Mouse (Mus musculus) kidney, adult 10 weeks (tissue): ENCODE results near the gene Dnah12. TPM values are rescaled to one million over a fixed set of nuclear protein-coding genes. Genes with fewer than 3 reads are reported as not detected.

ENCODE experiments used
- polyA plus RNA-seq: library from polyadenylated mRNA; stranded (reverse); fragments of 350-450 nt; fragmentation: Illumina TruSeq; extraction: RNeasy Lipid Tissue Mini Kit (QIAGEN cat#74804); gene quantifications from one replicate; pipeline ENCODE4 v1.2.3, GENCODE M21; 2014; ENCODE audit warnings: low read depth, low replicate concordance

Gene Dnah12
- 1.6 TPM for polyA plus RNA-seq

DNA sequence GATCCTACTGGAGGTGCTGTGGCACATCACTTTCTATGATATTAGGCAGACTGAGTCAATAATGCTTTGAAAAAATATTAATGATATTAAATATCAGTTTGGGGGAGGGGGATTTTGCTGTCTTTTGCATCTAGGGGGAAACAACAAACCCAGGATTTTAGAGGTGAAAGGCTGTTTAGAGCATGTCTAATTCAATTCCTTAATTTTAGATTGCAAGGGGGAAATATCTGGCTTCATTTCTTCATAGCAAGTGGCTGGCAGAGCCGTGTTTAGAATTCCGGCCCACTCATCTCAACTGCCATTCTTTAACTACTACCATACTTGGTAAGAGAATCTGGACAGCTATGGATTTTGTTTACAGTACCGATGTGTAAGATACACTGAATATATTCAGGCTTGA lies at the start of gene Dnah12:
Dnah12 (plus strand) TSS at position 301 of the 400 bp plus-strand sequence.

DNA sequence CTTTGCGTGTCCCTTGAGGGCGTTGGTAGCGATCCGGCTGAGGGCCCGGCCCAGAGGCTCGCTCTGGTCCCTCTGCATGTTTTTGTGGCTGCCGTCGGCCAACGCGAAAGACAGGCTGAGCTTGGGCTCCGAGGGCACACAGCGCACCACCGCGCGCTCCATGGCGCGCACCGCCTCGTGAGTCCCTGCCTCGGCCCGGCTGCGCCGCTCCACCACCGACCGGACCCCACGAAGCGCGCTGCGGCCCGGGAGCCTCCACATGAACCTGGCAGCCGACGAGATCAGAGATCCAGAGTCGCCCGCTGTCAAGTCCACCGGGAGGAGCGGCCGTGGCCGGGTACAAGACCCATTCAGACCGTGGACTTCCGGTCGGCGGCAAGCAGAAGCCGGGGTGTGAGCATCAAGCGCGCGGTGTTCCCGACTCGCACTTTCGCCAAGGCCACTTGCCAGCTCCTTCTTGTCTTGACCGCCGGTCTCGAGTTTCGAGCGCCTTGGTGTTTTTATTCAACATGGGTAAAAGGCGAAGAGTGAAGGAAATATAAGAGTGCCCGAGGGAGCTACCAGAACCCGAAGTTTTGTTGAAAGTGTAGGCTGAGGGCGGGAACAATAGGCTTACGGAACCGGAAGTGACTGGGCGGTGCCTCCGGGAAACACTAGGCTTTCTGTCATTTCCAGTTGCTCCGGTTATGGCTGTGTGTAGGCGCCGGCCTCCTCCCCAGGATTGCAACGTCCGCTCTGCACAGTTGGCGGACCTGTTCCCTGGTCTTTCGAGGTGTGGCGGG lies 23.6 kb upstream of the Dnah12 start, which contains the start of gene Pde12:
Pde12 (minus strand) TSS at position 592 of the 782 bp plus-strand sequence.

DNA sequence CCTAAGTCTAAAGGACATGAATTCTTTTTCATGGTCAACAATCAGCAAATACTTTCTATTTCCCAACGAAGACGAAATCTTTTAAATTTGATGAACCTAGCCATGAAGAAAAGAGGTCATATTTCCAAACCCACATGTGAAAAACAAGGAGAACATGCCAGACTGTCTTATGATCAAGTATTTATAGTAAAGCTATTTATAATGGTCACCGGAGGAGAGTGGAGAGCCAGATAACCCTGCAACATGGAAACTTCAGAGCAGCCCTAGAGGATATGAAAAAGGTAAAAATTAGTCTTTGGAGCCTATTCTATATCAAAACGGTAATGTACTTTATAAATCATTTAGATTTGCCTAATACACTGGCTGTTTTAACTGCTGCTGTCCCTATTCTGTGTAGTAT lies 201.3 kb downstream of the Dnah12 start, which contains the start of gene Asb14:
Asb14 (plus strand) TSS at position 166 of the 400 bp plus-strand sequence.

Other genes starting within 250 kb of the Dnah12 start
- gene Slmap, start 158.3 kb upstream of the Dnah12 start, polyA plus RNA-seq = 263 TPM
- gene Dennd6a, start 119.4 kb upstream of the Dnah12 start, polyA plus RNA-seq = 62.1 TPM
- gene Arf4, start 55.2 kb upstream of the Dnah12 start, polyA plus RNA-seq = 505 TPM
- gene Pde12, start 23.4 kb upstream of the Dnah12 start, polyA plus RNA-seq = 15.4 TPM
- not detected for gene Asb14, start 201.3 kb downstream of the Dnah12 start, polyA plus RNA-seq